8 mouse cellular contexts compared by ENCODE assay signal in the genomic region with DNA sequence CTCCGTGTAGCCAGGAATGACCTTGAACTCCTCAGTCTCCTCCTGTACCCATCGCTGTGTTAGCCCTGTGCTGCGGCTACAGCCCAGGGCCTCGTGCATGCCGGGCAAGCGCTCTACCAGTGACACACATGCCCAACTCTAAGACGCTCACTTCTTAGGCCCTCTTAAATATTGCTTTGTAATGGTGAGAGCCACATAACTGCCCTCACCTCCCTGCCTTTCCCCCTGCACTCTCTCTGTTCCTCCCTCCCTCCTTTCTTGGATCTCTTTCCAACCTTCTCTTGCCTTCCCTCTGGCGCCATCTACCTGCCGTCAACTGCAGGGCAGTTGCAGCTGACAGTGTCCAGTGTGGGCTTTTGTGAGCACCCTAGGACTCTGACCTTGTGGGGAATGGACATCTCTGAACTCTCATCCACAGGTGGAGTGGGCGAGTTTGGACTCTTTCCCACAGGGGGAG. TPM values are rescaled to one million over a fixed set of nuclear protein-coding genes. Genes with fewer than 3 reads are reported as not detected.
A peak's percentile ranks its signal among the peaks of the same experiment; 100 is the strongest.
DNase-seq lines count a peak whose midpoint lies in the region; ATAC-seq lines count a peak whose summit lies in the region.

No protein-coding gene starts in this region.

- H3K4me2 ChIP-seq in midbrain, embryonic 11.5 days: no peak overlapping the region

- no peak overlapping the region for H3K27ac ChIP-seq in midbrain, embryonic 11.5 days (ENCODE audit: low read depth, low read length)

- DNase-seq in adrenal gland, adult 8-10 months: peak; percentile 73
- peak; percentile 72 for DNase-seq in embryo, embryonic 11.5 days (ENCODE audit: low read depth, low spot score)
- peak; percentile 96 for DNase-seq in heart, adult 11 months
- peak; percentile 68 for DNase-seq in kidney, adult 11 months
- peak; percentile 82 for DNase-seq in left cerebral cortex, postnatal 4 days
- DNase-seq in midbrain, embryonic 11.5 days (ENCODE audit: low spot score, missing footprints): peak; percentile 95
- DNase-seq in right cerebral cortex, postnatal 4 days: peak; percentile 73
- peak; percentile 68 for DNase-seq in yolk sac, embryonic 10.5 days (ENCODE audit: low spot score)

- intact Hi-C loops in left cerebral cortex, postnatal 4 days (cut with DNase I): loop anchor here (5.0 kb wide), 1 partner anchor 254 kb away; no protein-coding TSS in a partner anchor

- H3K27me3 ChIP-seq in midbrain, embryonic 11.5 days (ENCODE audit: control insufficient read depth, insufficient read depth, low read length): no peaks in the 10 kb centered on the region; the same call in 1 of the 2 replicates

- 35% methylated on average over 10 of the region's 10 CpGs for WGBS in midbrain, embryonic 11.5 days

- H3K9me3 ChIP-seq in midbrain, embryonic 11.5 days (ENCODE audit: control insufficient read depth, low read length): no peaks in the 10 kb centered on the region

- no peaks in the 10 kb centered on the region for H3K4me1 ChIP-seq in midbrain, embryonic 11.5 days (ENCODE audit: control insufficient read depth, insufficient read depth, low read length)

- peak; percentile 78 for ATAC-seq in midbrain, embryonic 11.5 days (ENCODE audit: low FRiP score)

- no peaks in the 10 kb centered on the region for H3K36me3 ChIP-seq in midbrain, embryonic 11.5 days (ENCODE audit: control insufficient read depth, insufficient read depth, low read length)

- no peak overlapping the region for H3K9ac ChIP-seq in midbrain, embryonic 11.5 days (ENCODE audit: low read length)

- no peak overlapping the region for H3K4me3 ChIP-seq in midbrain, embryonic 11.5 days (ENCODE audit: low read depth, low read length)

RNA-seq across cellular contexts. Expression of a gene that starts 38.5 kb away (rescaled TPM):
- total RNA-seq in adrenal gland, adult 8-10 months (2022): under 1 TPM in 2 of 4 experiments, not detected in 2; 0.13 to 0.22 TPM
- not detected for total RNA-seq in left cerebral cortex, postnatal 4 days (2021)
- polyA plus RNA-seq in midbrain, embryonic 11.5 days (2014; fragmentation: Nextera tagmentation; extraction: Ambion mirVana): 0.08 TPM in 1 of 2 replicates, not detected in the other
